Mouse (Mus musculus): ENCODE results near the gene Enox2.

The Enox2 gene

DNA sequence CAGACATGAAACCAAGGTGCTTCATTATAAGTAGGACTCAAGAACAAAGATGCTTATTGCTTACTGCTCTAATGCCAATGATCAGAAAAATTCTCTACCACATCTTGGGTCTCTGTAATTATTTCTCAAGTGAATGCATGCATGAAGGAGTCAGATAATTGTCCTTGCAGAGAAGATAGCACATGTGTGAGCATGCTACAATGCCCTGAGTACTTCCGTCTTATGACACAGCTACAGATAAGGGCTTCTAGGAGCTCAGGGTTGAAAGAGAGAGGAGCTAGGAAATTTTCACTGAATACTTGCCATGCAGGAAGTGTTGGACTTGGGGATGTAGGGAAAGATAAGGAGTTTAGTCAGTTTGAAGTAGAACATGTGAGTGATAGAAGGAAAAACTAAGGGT, 285.2 kb downstream of the Enox2 start:
- no peak for DNase-seq (ENCODE audit: low spot score)

DNA sequence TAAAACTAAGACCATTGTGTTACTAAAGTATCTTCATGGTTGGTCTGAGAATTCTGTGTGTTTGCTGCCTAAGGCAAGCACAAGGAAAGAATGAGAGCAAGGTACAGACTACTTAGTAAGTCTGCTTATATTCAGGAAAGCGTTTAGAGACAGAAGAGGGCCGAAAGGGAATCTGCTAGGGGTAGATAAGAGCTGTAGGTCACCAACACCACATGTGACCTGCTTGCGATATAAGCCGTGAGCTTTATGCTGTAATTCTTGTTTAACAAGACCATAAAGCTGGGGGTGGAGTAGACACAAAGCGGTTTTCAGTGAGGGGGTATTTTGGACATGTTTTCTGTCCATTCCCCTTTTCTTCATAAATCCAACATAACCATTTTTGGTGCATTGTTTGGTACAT, 302.4 kb downstream of the Enox2 start:
- no peak for DNase-seq (ENCODE audit: low spot score)

DNA sequence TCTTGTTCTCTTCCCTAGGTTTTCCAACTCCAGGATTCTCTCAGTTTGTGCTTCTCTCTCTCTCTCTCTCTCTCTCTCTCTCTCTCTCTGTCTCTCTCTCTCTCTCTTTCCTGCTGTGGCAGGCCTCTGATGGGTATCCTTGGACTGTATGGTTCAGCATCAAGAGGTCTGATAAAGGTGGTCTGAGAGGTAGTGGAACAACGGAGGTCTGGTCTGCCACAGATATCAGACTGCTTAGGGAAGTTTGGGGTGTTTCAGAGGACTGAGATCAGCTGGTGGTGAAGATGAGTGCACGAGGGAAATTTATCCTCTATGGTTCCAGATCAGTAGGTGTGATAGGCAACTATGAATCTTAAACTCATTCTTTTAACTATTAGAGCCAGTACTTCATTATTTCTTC, 303.6 kb downstream of the Enox2 start:
- no peak for DNase-seq (ENCODE audit: low spot score)

Data from yolk sac, embryonic 10.5 days (tissue).